ENCODE assay signal across 21 mouse cellular contexts in the genomic region with DNA sequence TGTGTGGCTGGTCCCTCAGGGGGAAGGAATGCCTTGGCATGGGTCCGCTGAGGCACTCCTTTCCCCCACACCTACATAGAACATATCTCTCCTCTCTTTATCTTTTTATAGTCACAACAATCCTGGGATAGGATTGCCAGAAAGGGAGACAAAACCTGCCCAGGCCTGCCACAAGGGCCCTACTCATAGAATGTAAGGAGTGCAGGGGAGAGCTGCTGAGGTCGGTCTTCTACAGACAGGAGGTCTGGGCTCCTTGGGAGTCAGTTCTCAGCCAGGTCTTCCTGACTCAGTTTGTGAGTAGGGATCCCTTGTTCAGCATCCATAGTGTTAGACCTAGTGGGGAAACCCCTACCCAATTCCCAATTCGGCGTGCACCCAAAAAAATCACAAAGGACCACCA.
"Had no signal": no experiment of that assay in that cellular context is flagged by ENCODE, and none has a peak within 500 bp of the region (broad histone marks: within the 10 kb centered on the region; RNA-seq: fewer than 3 reads in every experiment).

No protein-coding gene starts in this region.

- DNase-seq: lung, adult 2 months; lung, postnatal 14 days; lung, postnatal 36 days; retina, postnatal 1 day; right cerebral cortex, adult 18-20 months; right cerebral cortex, postnatal 25 days; right cerebral cortex, postnatal 4 days; spleen, adult 18-20 months; thymus, adult 18-20 months; thymus, postnatal 14 days; thymus, postnatal 36 days had no signal

- H3K4me1 ChIP-seq: midbrain, embryonic 13.5 days; midbrain, embryonic 15.5 days; neural tube, embryonic 12.5 days; stomach, embryonic 15.5 days had no signal

- H3K9ac ChIP-seq: liver, embryonic 14.5 days; lung, embryonic 15.5 days; midbrain, embryonic 13.5 days; midbrain, embryonic 15.5 days; neural tube, embryonic 12.5 days; stomach, embryonic 15.5 days had no signal

- ATAC-seq: lung, postnatal 0 days; midbrain, embryonic 13.5 days; midbrain, embryonic 15.5 days had no signal

- H3K27ac ChIP-seq: liver, embryonic 14.5 days; lung, embryonic 15.5 days; macrophage; midbrain, embryonic 13.5 days; midbrain, embryonic 15.5 days; neural tube, embryonic 12.5 days; stomach, embryonic 15.5 days had no signal

- H3K27me3 ChIP-seq: lung, embryonic 15.5 days; midbrain, embryonic 15.5 days; neural tube, embryonic 12.5 days; stomach, embryonic 15.5 days had no signal

- H3K36me3 ChIP-seq: lung, embryonic 15.5 days; midbrain, embryonic 13.5 days; midbrain, embryonic 15.5 days; neural tube, embryonic 12.5 days; stomach, embryonic 15.5 days had no signal

- H3K9me3 ChIP-seq: lung, embryonic 15.5 days; megakaryocyte, embryonic 14.5 days; midbrain, embryonic 13.5 days; midbrain, embryonic 15.5 days; neural tube, embryonic 12.5 days; stomach, embryonic 15.5 days had no signal

- H3K4me3 ChIP-seq: lung, embryonic 15.5 days; megakaryocyte, embryonic 14.5 days; midbrain, embryonic 13.5 days; midbrain, embryonic 15.5 days; neural tube, embryonic 12.5 days; stomach, embryonic 15.5 days had no signal

- H3K4me2 ChIP-seq: lung, embryonic 15.5 days; midbrain, embryonic 11.5 days; midbrain, embryonic 13.5 days; midbrain, embryonic 15.5 days; neural tube, embryonic 12.5 days; stomach, embryonic 15.5 days had no signal
